Mouse (Mus musculus) thymus, postnatal 36 days (tissue): ENCODE data around the gene Kcnt2.

Experiments used
- DNase-seq, 2 experiments: peaks; one replicate each; pipeline ENCODE4 v3.0.0; 2022; ENCODE audit warnings: mixed read lengths in 2 of 2

The Kcnt2 gene

DNA sequence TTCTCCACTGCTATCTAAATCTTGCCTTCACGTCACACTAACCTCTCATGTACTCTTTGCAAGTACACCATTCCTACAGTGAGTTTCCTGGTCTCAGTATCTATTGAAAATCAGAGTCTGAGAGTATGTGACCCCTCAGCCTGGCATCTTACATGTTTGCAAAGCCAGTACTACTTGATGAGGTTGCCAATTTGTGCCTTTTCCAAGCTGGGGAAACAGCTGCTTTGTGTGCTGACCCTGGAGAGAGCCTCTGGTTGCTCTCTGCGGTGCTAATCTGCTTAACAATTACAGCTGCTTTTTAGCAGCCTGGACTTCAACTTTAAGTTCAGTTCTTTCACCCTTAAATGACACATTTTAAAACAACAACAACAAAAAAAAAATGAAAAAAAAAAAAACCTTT is 133.6 kb downstream of the Kcnt2 start:
- DNase-seq: no peak

DNA sequence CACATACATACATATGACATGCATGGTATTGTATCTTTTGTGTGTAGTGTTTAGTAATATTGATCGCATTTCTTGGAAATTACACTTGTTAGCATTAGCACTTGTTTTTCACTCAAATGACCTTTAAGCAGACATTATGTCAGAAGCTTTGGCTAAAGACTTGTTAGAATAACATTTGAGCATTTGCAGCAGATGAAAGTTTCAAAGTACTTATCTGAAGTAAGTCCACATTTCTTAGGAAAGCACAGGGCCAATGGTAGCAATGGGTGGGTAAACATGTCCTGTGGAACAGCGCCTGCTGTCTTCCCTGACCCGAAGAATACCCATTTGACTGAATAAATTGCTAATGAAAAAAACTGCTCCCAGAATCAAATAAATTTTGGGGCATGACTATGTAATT is 135.1 kb downstream of the Kcnt2 start:
- no peak for DNase-seq

DNA sequence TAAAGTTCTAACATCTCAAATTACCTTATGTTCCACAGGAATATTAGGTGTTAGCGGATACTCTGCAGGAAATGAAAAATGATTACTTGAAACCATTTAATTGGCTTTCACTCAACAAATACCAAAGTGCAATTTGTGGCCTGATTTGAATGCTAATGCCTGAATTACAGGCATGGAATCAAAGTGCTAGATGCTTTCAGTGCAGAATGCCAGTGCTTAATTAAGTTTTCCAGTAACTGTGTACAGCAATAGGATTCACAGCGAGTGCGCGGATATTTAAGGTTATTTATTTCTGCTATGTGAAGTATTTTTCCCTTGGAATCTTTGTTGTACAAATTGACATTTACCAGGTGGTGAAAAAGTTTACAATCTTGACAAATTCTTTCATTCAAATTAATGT is 144.3 kb downstream of the Kcnt2 start:
- DNase-seq: no peak

DNA sequence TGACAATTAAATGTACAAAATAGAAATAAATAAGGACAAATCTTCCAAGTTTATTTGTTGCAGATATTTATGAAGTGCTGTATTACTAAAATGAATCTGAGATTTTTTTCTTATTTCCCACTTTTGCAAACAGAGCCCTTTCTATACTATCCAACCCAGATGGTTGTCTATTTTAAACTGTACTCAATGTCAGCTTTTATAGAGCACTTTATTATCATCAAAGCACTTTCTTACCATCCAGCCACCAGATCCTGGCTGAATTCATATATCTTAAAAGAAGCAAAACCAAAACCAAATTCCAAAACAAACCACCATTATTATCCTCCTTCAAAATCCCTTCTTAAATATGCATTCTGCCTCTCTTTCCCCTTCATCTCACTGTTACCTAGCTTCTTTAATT is 151.8 kb downstream of the Kcnt2 start:
- no peak for DNase-seq

DNA sequence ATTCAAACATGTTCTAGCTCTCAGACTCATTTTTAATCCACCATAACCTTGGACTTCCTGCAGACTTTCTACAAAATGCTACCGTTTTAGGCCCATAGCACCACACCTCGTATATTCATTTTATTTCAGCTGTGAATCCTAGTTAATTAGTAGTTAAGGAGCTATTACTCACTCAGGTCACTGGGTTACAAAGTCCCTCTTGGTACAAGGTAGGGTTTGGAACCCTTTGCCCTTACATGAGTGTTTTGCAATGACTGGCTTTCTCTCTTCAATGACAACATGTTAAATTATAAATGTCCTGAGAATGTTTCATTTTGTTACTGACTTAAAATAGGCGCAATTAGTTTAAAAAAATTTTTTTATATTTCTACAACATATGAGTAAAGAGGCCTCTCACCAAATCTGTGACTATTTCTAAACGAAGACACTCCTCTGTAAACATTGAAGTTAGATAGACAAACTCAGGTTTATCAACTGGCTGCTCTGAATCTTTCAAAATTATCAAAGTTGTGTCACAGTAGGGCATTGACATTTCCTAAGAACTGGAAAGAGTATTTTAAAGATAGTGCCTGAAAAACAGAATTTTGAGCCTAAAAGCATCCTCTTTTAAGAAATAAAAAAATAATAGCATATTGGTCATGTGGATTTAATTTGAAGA is 160.8 kb downstream of the Kcnt2 start:
- DNase-seq: no peak

DNA sequence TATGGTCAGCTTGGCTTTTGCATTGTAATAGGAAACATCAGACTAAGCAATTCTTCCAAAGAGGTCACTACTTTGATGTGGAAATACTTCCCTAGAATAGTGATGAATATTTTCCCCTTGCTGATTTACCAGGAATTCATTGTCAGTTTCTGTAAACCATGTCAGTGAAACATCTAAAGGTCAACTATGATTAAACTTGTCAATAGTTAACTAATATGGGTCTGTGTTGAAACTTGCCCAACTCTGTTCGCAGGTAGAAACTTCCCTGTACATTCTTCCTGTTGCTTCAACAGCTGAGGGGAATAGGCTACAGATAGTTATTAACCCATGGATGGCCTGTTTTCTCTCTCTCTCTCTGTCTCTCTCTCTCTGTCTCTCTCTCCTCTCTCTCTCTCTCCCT is 169.8 kb downstream of the Kcnt2 start:
- no peak for DNase-seq

DNA sequence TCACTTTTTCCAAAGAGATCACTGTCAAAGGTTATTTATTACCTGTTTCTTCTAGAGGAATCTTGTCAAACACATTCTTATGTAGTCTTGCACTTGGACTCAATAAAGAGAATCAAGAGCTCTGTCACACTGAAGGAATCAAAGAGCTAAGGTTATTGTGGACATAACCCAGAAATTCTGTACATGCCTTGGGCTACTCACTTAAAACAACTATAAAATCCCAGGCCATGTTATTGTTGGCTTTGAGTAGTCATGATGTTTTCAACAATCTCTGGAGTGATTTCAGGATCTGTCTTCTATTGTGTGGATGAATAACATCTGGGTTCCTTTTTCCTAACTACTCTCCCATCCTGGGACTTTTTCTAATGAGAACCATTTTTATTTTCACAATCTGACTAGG is 177.0 kb downstream of the Kcnt2 start:
- DNase-seq: no peak

DNA sequence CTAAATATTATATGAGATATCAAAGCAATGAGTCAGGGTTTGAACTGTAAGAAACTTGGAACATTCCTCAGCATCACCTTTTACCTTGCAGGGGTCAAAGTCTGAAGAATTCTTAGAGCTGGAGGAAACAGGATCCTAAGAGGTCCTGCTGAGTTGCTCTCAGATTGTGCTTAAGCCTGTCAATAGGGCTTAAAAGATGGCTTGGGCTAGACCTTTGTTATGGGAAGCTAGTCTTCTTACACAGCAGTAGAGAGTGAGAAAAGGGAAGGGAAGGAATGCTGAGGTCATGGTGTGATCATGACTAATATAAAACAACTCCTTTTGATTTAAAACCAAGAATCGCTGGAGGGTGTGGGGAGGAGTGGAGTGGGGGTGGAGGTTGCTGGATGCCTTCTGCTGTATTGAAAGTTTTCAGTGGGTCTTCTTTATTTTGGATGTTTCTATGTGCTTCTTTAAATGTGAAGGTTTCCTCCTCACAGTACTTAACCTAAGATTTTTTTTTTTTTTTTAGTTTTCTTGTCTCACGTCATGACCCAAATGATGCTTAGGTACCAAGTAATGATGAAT is 183.4 kb downstream of the Kcnt2 start:
- DNase-seq: no peak

DNA sequence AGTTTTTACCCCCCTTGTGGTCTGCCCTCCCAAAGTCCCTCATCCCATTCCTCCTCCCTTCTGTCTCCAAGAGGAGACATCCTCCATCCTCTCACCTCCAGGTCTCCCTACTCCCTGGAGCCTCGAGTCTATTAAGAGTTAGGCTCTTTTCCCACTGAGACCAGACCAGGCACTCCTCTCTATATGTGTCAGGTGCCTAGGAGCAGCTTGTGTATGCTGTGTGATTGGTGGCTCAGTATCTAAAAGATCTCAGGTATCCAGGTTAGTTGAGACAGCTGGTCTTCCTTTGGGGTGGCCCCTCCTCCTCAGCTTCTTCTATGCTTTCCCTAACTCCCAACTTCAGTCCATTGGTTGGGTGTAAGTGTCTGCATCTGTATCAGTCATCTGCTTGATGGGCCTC is 186.1 kb downstream of the Kcnt2 start:
- DNase-seq: no peak

DNA sequence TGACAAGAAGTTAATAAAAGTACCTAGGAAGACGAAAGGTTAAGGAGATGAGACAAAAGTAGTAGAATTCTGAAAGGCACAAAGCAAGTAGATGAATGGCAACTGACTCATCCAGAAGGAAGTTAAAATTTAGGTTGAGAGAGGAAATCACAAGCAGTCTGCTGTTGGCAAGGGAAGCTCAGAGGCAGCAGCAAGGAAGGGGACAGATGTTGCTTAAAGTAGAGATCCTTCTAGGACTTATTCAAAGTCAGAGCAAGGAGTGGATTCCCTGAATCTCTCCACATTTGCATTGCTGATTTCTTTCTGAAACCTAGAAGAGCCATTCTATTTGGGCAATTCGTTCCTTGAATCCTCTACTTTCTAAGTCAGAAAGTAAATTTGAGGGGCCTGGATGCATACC is 188.8 kb downstream of the Kcnt2 start:
- DNase-seq: no peak

DNA sequence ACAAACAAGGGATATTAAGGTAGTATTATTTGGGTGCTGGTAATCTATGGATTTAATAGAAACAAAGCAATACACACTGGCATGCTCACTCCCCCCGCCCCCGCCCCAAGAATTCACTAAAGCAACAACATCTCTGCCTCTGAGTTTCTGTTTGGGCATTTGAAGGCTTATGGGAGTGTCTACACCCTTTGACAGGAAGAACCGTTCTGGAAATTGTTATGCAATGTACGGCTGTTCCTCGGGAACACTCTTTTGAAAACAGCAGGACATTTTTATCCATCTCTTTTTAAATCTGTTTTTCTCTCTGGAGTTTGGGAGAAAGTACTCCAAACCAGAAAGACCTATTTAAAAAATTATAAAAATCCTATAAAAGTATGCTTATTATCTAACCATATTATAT is 192.2 kb downstream of the Kcnt2 start:
- no peak for DNase-seq

DNA sequence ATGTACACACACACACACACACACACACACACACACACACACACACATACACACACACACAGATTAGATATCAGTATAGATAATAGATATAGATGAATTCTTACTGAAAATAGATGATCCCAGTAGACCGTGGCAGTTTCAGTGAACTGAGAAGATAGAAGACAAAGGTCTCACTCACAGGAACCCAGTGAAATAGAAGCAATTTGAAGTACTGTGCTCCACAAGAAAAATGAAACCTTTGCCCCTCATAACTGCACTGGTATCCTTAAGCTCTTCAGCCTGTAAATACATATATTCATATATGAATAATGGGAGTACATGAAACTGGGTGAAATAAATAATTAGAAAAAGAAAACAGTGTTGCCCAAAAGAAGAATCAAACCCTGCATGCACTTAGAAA is 197.9 kb downstream of the Kcnt2 start:
- no peak for DNase-seq

DNA sequence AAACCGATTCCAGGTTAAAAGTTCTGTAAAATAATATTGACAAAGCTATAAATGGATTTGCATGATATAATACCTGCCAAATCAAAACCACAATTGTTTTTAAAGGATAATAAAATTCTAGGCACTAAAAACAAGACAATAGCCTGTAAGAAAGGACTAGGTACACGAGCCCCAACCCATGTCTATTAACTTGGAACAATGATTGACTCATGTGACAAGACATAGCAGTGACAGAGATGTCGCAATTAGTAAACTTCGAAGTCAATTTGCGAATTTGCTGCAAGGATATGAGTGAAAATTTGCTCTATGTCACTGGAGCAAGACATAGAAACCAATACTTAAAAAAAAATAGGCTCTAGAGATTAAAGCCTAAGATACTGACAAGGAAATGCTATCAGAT is 198.4 kb downstream of the Kcnt2 start:
- DNase-seq: no peak

DNA sequence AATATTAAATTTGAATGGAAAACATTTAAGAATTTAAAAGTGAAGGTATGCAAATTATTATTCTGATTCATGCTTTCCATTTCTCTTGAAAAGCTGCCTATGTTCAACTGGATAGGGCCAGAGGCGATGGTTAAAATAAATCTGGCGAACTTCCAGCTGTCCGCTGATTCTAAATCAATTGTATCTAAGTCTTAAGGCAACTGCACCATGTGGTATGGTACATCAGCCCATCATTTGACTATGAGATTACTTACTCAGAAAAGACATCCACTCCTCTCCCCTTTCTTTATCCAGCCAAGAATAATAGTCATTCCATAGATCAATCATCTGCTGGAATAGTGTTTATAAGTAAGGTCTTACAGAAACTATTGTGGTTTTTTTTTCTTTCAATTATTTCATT is 205.5 kb downstream of the Kcnt2 start:
- no peak for DNase-seq

DNA sequence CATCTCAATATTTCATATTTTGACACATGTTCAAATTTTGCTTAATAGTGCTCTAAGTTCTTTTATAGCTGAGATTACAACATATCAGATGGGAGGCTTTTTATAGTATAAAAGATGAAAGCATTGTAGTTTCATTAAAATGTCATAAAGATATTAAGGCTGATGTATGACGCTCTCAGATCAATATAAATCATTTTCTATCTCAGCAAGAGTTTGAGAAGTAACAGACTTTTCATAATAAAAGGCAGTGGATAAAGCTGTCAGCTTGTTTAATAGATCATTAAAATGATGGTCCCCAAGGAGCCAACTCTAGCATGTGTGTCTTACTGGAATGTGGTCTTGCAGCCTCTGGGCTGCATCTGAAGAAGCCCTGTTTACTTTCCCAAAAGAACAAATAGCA is 206.0 kb downstream of the Kcnt2 start:
- no peak for DNase-seq

DNA sequence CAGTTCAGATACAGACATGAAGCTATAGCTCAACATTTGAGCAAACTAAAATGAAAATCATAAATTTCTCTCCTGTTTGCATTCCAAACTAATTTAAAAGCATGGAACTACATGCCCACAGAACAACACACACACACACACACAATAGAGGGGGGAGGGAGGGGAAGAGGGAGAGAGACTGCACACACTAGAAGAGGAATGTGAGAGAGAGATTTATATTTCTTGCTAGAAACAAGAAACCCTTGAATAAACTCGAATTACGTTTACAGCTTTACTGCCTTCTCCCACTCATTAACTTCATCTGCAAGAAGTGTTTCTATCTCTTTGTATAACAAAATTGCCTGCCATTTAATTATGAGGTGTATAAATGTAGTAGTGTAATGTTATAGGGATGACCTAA is 209.9 kb downstream of the Kcnt2 start:
- no peak for DNase-seq

DNA sequence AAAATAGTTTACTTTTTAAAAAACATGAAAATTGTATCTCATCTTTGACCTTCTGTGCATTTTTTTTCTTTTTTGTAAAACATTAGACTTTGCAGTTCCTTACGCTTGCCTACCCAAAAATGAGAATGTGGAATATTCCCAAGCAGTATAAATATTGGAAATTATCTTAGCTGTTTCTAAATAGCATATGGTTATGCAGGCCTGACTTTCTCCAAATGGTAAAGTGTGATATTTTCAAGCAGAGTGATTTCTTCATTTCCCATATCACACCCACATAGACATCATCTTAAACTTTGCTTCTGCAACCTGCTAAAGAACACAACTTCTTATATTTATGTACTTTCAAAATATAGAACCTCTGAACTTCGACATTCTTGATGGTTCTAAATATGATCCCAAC is 210.9 kb downstream of the Kcnt2 start:
- DNase-seq: no peak

DNA sequence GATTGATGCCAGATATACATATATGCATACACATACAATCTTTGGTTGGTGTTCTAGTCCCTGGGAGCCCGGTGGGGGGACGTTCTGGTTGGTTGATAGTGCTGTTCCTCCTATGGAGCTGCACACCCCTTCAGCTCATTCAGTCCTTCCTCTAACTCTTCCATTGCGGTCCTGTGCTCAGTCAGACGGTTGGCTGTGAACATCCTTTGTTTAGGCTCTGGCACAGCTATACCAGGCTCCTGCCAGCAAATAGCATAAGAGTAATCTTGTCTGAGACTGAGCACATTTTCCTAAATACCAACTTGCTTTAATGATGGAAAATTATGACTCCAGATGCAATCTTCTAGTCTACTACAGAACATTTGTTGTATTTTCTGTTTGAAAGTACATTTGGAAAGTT is 222.4 kb downstream of the Kcnt2 start:
- no peak for DNase-seq

DNA sequence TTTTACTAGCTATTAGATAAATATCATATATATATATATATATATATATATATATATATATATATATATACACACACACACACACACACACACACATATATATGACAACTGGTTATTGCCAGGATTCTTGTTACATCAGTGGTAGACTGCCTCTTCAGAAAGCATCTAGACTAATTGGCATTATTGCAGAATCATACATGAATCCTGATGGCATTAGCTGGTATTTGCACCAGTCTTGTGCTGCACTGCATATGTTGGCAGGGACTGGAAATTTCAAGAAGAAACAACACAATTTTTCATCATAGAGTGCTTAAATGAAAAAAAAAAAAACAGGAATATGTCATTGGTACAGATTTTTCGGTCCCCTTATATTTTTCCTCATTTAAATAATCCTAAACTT is 223.6 kb downstream of the Kcnt2 start:
- no peak for DNase-seq

DNA sequence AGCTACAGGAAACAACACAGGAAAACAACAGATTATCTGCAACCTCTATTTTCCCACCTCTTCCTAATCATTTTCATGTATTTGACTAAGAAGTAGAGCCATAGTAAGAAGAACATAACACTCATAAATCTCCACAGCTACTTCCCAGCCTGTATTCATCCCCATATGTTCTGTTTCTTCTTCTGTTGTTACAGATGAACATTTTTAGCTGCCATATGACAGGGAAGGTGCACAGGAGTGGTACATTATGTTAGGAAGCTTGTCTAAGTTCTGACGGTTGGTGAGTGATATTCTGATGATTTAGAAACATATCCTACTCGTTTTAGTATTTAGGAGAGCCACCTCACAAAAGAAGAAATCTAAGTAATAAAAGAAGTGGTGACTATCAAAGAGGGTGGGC is 231.0 kb downstream of the Kcnt2 start:
- DNase-seq: no peak

DNA sequence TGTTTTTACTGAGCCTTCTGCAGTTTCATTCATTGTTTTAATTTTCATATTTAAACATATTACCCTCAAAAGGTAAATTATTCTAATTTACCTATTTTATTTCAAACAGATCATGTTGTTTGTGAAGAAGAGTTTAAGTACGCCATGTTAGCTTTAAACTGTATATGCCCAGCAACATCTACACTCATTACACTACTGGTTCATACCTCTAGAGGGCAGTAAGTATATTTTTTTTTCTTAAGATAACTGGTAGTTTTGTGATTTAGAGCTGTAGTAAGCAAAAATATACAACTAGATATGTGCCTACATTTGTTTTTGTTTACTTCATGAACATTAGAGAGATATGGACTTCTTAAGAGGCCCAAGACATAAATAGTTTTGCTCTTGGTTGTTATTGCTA is 238.1 kb downstream of the Kcnt2 start:
- no peak for DNase-seq

DNA sequence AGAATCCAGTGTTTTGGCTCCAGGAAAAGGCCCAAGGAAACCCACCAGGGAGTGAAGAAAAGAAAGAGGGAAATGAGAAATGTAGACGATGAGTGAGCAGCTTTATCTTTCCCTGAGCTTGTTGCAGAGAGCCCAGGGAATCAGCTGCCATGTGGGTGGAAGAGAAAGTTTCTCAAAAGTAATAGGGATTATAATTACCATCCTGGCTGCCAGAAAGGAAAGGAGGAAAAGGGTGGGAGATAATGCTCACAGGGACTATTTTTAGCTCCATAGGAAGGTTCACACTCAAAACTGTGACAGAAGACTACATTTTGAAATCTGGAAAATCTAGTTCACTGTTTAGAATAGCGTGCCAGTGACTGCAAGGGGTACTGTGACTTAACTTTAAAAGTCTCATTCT is 243.9 kb downstream of the Kcnt2 start:
- no peak for DNase-seq

DNA sequence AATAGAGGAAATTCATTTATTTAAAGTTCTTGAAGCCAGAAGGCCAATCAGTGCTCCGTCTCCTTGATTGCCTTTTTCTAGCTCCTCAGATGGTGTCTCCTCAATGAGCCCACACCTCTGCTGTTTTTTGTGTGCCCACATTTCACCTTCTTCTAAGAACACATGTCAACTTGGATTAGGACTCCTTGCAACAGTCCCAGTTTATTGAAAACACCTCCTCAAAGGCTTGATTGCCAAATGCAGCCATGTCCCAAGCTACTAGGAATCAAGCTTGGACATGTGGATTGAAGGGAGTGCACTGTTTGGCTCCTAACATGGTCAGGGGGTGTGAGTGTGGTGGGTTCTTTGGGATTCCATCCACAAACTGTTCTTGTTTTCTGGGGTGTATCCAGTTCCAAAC is 245.4 kb downstream of the Kcnt2 start:
- no peak for DNase-seq

DNA sequence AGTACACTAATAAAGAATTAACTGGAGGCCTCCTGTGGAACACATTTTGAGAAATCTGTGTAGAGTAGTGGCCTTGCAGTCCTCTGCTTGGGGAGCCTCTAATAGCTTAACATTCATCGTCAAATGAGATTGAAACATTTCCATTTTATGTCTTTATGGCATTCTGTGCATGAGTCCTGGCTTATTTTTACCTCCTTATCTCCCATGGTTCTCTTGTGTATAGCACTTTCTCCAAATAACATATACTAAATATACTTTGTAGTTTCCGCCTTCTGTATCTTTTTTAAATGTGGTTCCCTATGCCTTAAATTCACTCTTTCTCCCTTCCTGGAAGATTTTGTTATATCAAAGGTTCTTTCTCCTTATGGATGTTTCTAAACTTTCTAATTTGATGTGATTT is 246.3 kb downstream of the Kcnt2 start:
- DNase-seq: no peak

DNA sequence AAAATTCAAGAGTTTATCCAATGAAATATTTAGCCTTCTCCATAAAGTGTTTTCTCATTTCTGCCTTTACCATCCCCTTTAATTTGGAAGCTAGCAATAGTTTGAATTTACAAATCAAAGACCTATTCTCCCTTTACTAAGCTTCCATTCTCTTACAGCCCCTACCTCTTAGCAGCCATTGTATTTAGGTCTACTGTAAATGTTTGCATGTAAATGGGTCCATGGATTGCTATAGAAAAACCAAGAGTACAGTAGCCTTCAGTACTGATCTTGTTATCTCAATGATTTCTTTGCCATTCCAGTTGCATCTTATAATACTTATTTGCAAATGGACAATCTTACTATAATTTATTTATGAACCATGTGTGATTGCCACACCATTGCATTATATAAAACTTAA is 267.5 kb downstream of the Kcnt2 start:
- no peak for DNase-seq
